Mouse (Mus musculus): Measurements from ENCODE around the gene Cyp2b10. TPM values are rescaled to one million over a fixed set of nuclear protein-coding genes. Genes with fewer than 3 reads are reported as not detected.
A peak's percentile ranks its signal among the peaks of the same experiment; 100 is the strongest.

Cyp2b10 gene
- total RNA-seq (2012; rRNA removed): not detected in 2 replicates
- not detected in 2 replicates for total RNA-seq (2014; rRNA removed)
- not detected in 2 replicates for polyA plus RNA-seq (2012; ENCODE audit: insufficient read length, low read depth)

DNA sequence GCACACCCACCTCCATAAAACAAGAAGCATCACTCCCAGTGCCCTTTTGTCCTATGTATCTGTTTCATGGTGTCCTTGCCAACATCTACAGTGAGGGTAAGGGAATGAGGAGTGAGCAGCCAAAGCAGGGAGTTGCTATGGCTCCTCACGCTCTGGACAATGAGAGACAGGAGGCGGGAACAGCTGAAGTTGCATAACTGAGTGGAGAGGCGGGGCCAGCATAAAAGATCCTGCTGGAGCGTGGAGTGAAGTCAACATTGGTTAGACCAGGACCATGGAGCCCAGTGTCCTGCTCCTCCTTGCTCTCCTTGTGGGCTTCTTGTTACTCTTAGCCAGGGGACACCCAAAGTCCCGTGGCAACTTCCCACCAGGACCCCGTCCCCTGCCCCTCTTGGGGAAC lies at the start of gene Cyp2b10:
Gene Cyp2b10 (plus strand): TSS at position 210 of the 400 bp plus-strand sequence.
- Histone ChIP-seq H3K79me2 (replicated peaks; ENCODE audit: control insufficient read depth, extremely low read depth, insufficient read depth, poor library complexity, severe bottlenecking) (no peaks in the 10 kb centered on the region), H3K9ac (ENCODE audit: insufficient read depth, low read depth) (no peak within 1 kb of the TSS), H3K27ac (ENCODE audit: insufficient read depth, low read depth) (no peak within 1 kb of the TSS), H3K9me3 (replicated peaks; ENCODE audit: low read length) (no peaks in the 10 kb centered on the region), H3K4me3 (replicated peaks in 1 of 3; ENCODE audit: low read depth in 2 of 3, low read length in 2 of 3, poor library complexity in 1 of 3) (no peak within 1 kb of the TSS), H3K4me2 (ENCODE audit: insufficient read depth, low read depth, poor library complexity, severe bottlenecking) (no peak within 1 kb of the TSS), H3K36me3 (replicated peaks in 1 of 2; ENCODE audit: control insufficient read depth in 1 of 2, insufficient read depth in 1 of 2, low read length in 1 of 2) (no peaks in the 10 kb centered on the region), H3K27me3 (replicated peaks) (peaks cover 78% of the 10 kb centered on the region), H3K4me1 (ENCODE audit: control insufficient read depth in 1 of 2, insufficient read depth in 2 of 2) (no peaks in the 10 kb centered on the region)
- dilution Hi-C loops (cut with MboI; ENCODE audit: extremely low pct_ligation_motif_present, extremely low pct_unique_long_range_greater_than_20kb, low sequenced_read_pairs): no loop called here
- in situ Hi-C loops (cut with MboI; ENCODE audit: low pct_ligation_motif_present, low pct_unique_long_range_greater_than_20kb, low sequenced_read_pairs): no loop called here
- TF ChIP-seq POLR2AphosphoS2 (IDR thresholded peaks at IDR 0.05; ENCODE audit: low read depth, low read length): no peak
- no peak for TF ChIP-seq RCOR1 (conservative IDR thresholded peaks at IDR 0.05; ENCODE audit: low read depth, low read length)
- TF ChIP-seq HCFC1 (IDR thresholded peaks at IDR 0.05; ENCODE audit: low read depth, low read length): no peak
- no peak for TF ChIP-seq JUND (conservative IDR thresholded peaks at IDR 0.05; ENCODE audit: low read depth, low read length)
- no peak for TF ChIP-seq BHLHE40 (IDR thresholded peaks at IDR 0.05; ENCODE audit: low read depth, low read length)
- no peak for TF ChIP-seq ELF1 (IDR thresholded peaks at IDR 0.05; ENCODE audit: low read depth, low read length)
- no peak for TF ChIP-seq MAX (IDR thresholded peaks at IDR 0.05; ENCODE audit: low read length)
- no peak for TF ChIP-seq ZC3H11A (IDR thresholded peaks at IDR 0.05; ENCODE audit: low read depth, low read length)
- no peak for TF ChIP-seq CTCF (conservative IDR thresholded peaks at IDR 0.05 in 1 of 2, IDR thresholded peaks at IDR 0.05 in 1 of 2; ENCODE audit: low read depth in 2 of 2, low read length in 2 of 2)
- TF ChIP-seq CHD2 (IDR thresholded peaks at IDR 0.05; ENCODE audit: low read length): no peak
- TF ChIP-seq JUN (IDR thresholded peaks at IDR 0.05; ENCODE audit: insufficient read depth, low read depth, low read length): no peak
- no peak for TF ChIP-seq NRF1 (IDR thresholded peaks at IDR 0.05; ENCODE audit: low read depth, low read length)
- TF ChIP-seq PAX5 (IDR thresholded peaks at IDR 0.05; ENCODE audit: low read length): no peak
- no peak for TF ChIP-seq MXI1 (IDR thresholded peaks at IDR 0.05; ENCODE audit: low read depth, low read length)
- TF ChIP-seq KAT2A (IDR thresholded peaks at IDR 0.05; ENCODE audit: insufficient replicate concordance, low read length): no peak
- TF ChIP-seq ZNF384 (IDR thresholded peaks at IDR 0.05; ENCODE audit: low read depth, low read length): no peak
- TF ChIP-seq ZKSCAN1 (IDR thresholded peaks at IDR 0.05; ENCODE audit: borderline replicate concordance, low read depth, low read length): no peak
- TF ChIP-seq ETS1 (conservative IDR thresholded peaks at IDR 0.05; ENCODE audit: low read depth, low read length): no peak
- DNase-seq (ENCODE audit: extremely low read depth): no peak

- Histone ChIP-seq H3K27me3 (replicated peaks) (peaks cover 29% of the 10 kb centered on the region), H3K9ac (ENCODE audit: insufficient read depth, low read depth) (0 out of 2 replicates have a peak overlapping the region, but pooled peaks have one; percentile 21), H3K79me2 (replicated peaks; ENCODE audit: control insufficient read depth, extremely low read depth, insufficient read depth, poor library complexity, severe bottlenecking) (no peaks in the 10 kb centered on the region), H3K4me3 (replicated peaks in 1 of 3; ENCODE audit: low read depth in 2 of 3, low read length in 2 of 3, poor library complexity in 1 of 3) (peak overlapping the region in 1 of 3 experiments; percentile 34), H3K4me1 (ENCODE audit: control insufficient read depth in 1 of 2, insufficient read depth in 2 of 2) (peaks cover 0 to 3% of the 10 kb centered on the region in 2 experiments; a peak in 2 of 4 replicates), H3K9me3 (replicated peaks; ENCODE audit: low read length) (no peaks in the 10 kb centered on the region), H3K27ac (ENCODE audit: insufficient read depth, low read depth) (no peak overlapping the region), H3K36me3 (replicated peaks in 1 of 2; ENCODE audit: control insufficient read depth in 1 of 2, insufficient read depth in 1 of 2, low read length in 1 of 2) (no peaks in the 10 kb centered on the region), H3K4me2 (ENCODE audit: insufficient read depth, low read depth, poor library complexity, severe bottlenecking) (peak overlapping the region; percentile 39)
- in situ Hi-C loops (cut with MboI; ENCODE audit: low pct_ligation_motif_present, low pct_unique_long_range_greater_than_20kb, low sequenced_read_pairs) (no loop called here), dilution Hi-C loops (cut with MboI; ENCODE audit: extremely low pct_ligation_motif_present, extremely low pct_unique_long_range_greater_than_20kb, low sequenced_read_pairs) (no loop called here)
- peak; percentile 74 for DNase-seq (ENCODE audit: extremely low read depth)
- TF ChIP-seq PAX5 (IDR thresholded peaks at IDR 0.05; ENCODE audit: low read length) (no peak), MAZ (IDR thresholded peaks at IDR 0.05; ENCODE audit: low read depth, low read length) (no peak), POLR2A (IDR thresholded peaks at IDR 0.05; ENCODE audit: low read depth, low read length) (0 out of 2 replicates have a peak, but pooled peaks have one; percentile 23), SMC3 (IDR thresholded peaks at IDR 0.05; ENCODE audit: low read depth, low read length) (peak; percentile 17), POLR2AphosphoS2 (IDR thresholded peaks at IDR 0.05; ENCODE audit: low read depth, low read length) (no peak), MAX (IDR thresholded peaks at IDR 0.05; ENCODE audit: low read length) (no peak), ZKSCAN1 (IDR thresholded peaks at IDR 0.05; ENCODE audit: borderline replicate concordance, low read depth, low read length) (no peak), EP300 (IDR thresholded peaks at IDR 0.05; ENCODE audit: low read length) (no peak), CTCF (conservative IDR thresholded peaks at IDR 0.05 in 1 of 2, IDR thresholded peaks at IDR 0.05 in 1 of 2; ENCODE audit: low read depth in 2 of 2, low read length in 2 of 2) (peak; percentile 53 to 78), ZNF384 (IDR thresholded peaks at IDR 0.05; ENCODE audit: low read depth, low read length) (no peak), USF1 (IDR thresholded peaks at IDR 0.05; ENCODE audit: low read depth, low read length) (no peak), UBTF (IDR thresholded peaks at IDR 0.05; ENCODE audit: low read depth, low read length) (no peak), ELF1 (IDR thresholded peaks at IDR 0.05; ENCODE audit: low read depth, low read length) (no peak), KAT2A (IDR thresholded peaks at IDR 0.05; ENCODE audit: insufficient replicate concordance, low read length) (no peak), TBP (conservative IDR thresholded peaks at IDR 0.05; ENCODE audit: low read depth, low read length) (no peak), MAFK (IDR thresholded peaks at IDR 0.05; ENCODE audit: insufficient replicate concordance, low read length) (no peak), MEF2A (IDR thresholded peaks at IDR 0.05; ENCODE audit: borderline replicate concordance, low read depth, low read length) (no peak), JUND (conservative IDR thresholded peaks at IDR 0.05; ENCODE audit: low read depth, low read length) (no peak), CHD2 (IDR thresholded peaks at IDR 0.05; ENCODE audit: low read length) (no peak), HCFC1 (IDR thresholded peaks at IDR 0.05; ENCODE audit: low read depth, low read length) (no peak), IRF4 (IDR thresholded peaks at IDR 0.05; ENCODE audit: low read depth, low read length) (no peak), RAD21 (IDR thresholded peaks at IDR 0.05; ENCODE audit: low read depth, low read length) (peak; percentile 36), MXI1 (IDR thresholded peaks at IDR 0.05; ENCODE audit: low read depth, low read length) (no peak)
These were observed 49.5 kb upstream of the Cyp2b10 start for GRCm38 (mm10) chr7:25847722-25848443.
